Mouse (Mus musculus) ES-E14 (cell line): ENCODE measurements at regions not wholly inside any gene's neighbourhood (a gene's known extent, or its start where the extent isn't known, plus 50 kb on each side); places are given as distances from the start of the nearest gene placed in this dataset.

ENCODE experiments used
- CHD2 ChIP-seq: IDR thresholded peaks from 2 replicates; pipeline ENCODE4 v1.6.1; 2014; ENCODE audit warnings: mild to moderate bottlenecking, low read depth, low read length, inconsistent platforms
- MAFK ChIP-seq: IDR thresholded peaks from 2 replicates; pipeline ENCODE4 v1.6.1; 2014; ENCODE audit warnings: mild to moderate bottlenecking, low read depth, low read length, inconsistent platforms; ENCODE audit not compliant: insufficient read depth

DNA sequence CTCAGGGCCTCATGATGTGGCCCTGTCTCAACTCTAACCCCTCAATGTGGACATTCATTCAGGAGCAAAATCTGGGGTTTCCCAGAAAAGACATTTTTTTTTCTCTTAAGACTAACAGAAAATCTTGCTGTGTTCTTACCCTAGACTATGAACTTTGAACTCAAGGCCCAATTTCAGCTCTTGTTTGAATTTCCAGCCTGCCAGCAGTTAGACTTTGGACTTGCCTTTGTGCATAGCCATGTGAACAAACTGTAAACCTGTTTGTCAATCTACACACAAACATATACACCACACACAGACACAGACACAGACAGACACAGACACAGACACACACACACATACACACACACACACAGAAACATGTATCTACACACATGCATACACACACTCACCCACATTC is 227.3 kb downstream of the Foxo1 start:
- TF ChIP-seq CHD2 = no peak
- no peak for TF ChIP-seq MAFK
